In the genomic region with DNA sequence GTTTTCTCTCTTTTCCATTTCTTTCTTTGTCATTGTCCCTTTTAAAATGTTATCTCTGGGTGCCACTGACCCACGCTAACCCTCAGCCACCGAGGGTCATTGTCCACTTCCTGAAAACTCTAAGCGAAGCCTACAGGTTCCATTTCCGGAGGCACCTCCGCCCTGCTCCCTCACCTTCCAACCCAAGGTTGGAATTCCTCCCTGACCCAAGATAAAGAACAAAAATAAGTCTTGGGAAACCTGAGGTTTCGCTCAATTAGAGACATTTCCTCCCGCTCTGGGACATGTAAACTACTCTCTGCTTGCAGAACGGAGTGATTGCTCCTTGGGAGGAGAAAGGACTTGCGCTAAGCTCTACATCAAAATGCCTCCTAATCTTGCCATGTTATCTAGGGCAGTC, we compare ENCODE assay signal across 34 mouse cellular contexts.
"Had no signal": no experiment of that assay in that cellular context is flagged by ENCODE, and none has a peak within 500 bp of the region (broad histone marks: within the 10 kb centered on the region; RNA-seq: fewer than 3 reads in every experiment).

No protein-coding gene starts in this region.

- ATAC-seq: hindbrain, postnatal 0 days; inflammation-experienced regulatory T-cells, adult 6 months; intestine, embryonic 15.5 days; intestine, embryonic 16.5 days; intestine, postnatal 0 days had no signal

- H3K36me3 ChIP-seq: heart, embryonic 12.5 days; heart, embryonic 13.5 days; heart, embryonic 15.5 days; hindbrain, embryonic 10.5 days; hindbrain, embryonic 12.5 days; hindbrain, embryonic 13.5 days; hindbrain, embryonic 15.5 days; intestine, embryonic 15.5 days; kidney, embryonic 15.5 days had no signal

- H3K9me3 ChIP-seq: heart, embryonic 15.5 days; hindbrain, embryonic 12.5 days; hindbrain, embryonic 13.5 days; hindbrain, embryonic 15.5 days; intestine, embryonic 15.5 days had no signal

- H3K27me3 ChIP-seq: heart, embryonic 12.5 days; heart, embryonic 13.5 days; heart, embryonic 15.5 days; hindbrain, embryonic 15.5 days; intestine, embryonic 15.5 days had no signal

- H3K9ac ChIP-seq: heart, embryonic 12.5 days; heart, embryonic 13.5 days; heart, embryonic 15.5 days; hindbrain, embryonic 12.5 days; hindbrain, embryonic 13.5 days; hindbrain, embryonic 14.5 days; hindbrain, embryonic 15.5 days; intestine, embryonic 15.5 days; kidney, embryonic 15.5 days had no signal

- H3K4me2 ChIP-seq: heart, embryonic 11.5 days; heart, embryonic 12.5 days; heart, embryonic 13.5 days; heart, embryonic 15.5 days; hindbrain, embryonic 12.5 days; hindbrain, embryonic 13.5 days; hindbrain, embryonic 14.5 days; hindbrain, embryonic 15.5 days; intestine, embryonic 15.5 days; kidney, embryonic 15.5 days had no signal

- H3K4me3 ChIP-seq: heart, embryonic 12.5 days; heart, embryonic 13.5 days; heart, embryonic 15.5 days; hindbrain, embryonic 10.5 days; hindbrain, embryonic 12.5 days; hindbrain, embryonic 13.5 days; hindbrain, embryonic 15.5 days; intestine, embryonic 15.5 days; kidney, embryonic 15.5 days; layer of hippocampus, adult 2 months; left cerebral cortex, adult 2 months had no signal

- DNase-seq: heart, postnatal 10 days; heart, postnatal 14 days; heart, postnatal 36 days; heart, postnatal 4 days; kidney, adult 11 months; kidney, adult 18-20 months; kidney, adult 2 months; kidney, adult 8-10 months; kidney, adult 9 months; kidney, postnatal 10 days; kidney, postnatal 14 days; kidney, postnatal 25 days; kidney, postnatal 36 days; kidney, postnatal 4 days; layer of hippocampus, adult 9-11 months; layer of hippocampus, postnatal 36 days had no signal

- H3K27ac ChIP-seq: heart, embryonic 13.5 days; heart, embryonic 15.5 days; hindbrain, embryonic 10.5 days; hindbrain, embryonic 12.5 days; hindbrain, embryonic 13.5 days; hindbrain, embryonic 14.5 days; hindbrain, embryonic 15.5 days; hindbrain, postnatal 0 days; intestine, embryonic 15.5 days; kidney, embryonic 15.5 days; kidney, postnatal 0 days; layer of hippocampus, adult 2 months; left cerebral cortex, adult 2 months had no signal
